Mouse (Mus musculus): ENCODE measurements at regions not wholly inside any gene's neighbourhood (a gene's known extent, or its start where the extent isn't known, plus 50 kb on each side); places are given as distances from the start of the nearest gene placed in this dataset.
A peak's percentile ranks its signal among the peaks of the same experiment; 100 is the strongest.

DNA sequence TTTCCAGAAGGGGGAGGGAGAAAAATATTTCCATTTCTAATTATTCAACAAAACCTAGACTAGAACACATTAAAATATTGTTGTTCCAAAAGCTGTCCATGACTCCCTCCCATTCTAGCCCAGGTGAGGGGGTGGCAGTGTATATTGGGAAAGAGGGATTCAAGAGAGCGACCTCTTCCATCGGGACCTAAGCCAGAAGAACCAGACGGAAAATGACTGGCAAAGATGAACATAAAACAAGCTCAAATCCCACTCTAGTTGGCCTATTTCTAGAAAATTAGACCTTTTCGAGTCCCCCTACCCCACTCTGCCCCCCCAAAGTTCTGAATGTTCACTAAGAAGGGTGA, 84.3 kb upstream of the Hsd17b12 start:
- Histone ChIP-seq H3K4me1 (ENCODE audit: control insufficient read depth, insufficient read depth, low read length) (no peaks in the 10 kb centered on the region), H3K27me3 (ENCODE audit: control insufficient read depth, insufficient read depth, low read length) (no peaks in the 10 kb centered on the region), H3K27ac (ENCODE audit: insufficient read depth, low read length) (peak overlapping the region; percentile 14; the same call in 1 of the 2 replicates), H3K4me3 (replicated peaks; ENCODE audit: insufficient read depth, low read depth, low read length) (peak overlapping the region; percentile 85)
- TF ChIP-seq CTCF (IDR thresholded peaks at IDR 0.05; ENCODE audit: borderline replicate concordance, insufficient read depth, low read depth, low read length) = no peak
- TF ChIP-seq POLR2A (IDR thresholded peaks at IDR 0.05; ENCODE audit: borderline replicate concordance, insufficient read depth, low read length) = no peak
- WGBS = under 1% methylated on average over 4 of the region's 4 CpGs
- no peak for DNase-seq

DNA sequence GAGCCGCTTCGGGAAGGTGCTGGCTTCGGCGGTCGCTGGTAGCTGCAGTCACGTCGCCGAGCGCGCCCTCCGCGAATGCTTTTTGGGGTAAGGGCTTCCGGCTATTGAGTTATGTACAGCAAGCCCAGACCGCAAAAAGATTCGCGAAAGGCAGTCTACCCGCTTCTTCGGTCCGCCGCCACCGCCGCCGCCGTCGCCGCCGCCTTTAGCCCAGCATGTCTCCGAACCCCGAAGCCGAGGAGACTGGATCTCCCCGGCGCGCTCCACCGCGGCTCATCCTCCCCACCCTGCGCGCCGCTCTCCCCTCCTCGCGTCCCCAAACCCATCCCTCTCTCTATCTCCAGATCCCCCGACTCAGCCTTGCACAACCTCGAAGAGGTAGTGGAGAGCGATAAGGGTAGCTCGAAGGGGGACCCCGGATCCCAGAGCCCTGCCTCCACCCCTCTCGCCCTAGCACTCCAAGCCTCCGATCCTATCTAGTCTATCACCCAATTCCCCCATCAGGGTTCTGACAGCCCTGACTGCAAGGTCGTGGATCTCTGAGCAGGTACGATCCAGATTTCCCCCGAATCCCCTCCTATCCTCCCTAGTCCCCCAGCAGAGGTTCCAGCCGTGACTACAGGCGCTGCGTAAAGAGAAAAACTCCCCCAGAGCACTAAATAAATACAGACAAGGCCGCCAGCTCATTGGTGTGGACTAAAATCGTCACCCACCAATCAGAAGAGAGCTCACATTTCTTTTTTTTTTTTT, 83.7 kb upstream of the Hsd17b12 start:
- Histone ChIP-seq H3K4me3 (replicated peaks; ENCODE audit: insufficient read depth, low read depth, low read length) (peak overlapping the region; percentile 96), H3K4me1 (ENCODE audit: control insufficient read depth, insufficient read depth, low read length) (no peaks in the 10 kb centered on the region), H3K27me3 (ENCODE audit: control insufficient read depth, insufficient read depth, low read length) (no peaks in the 10 kb centered on the region), H3K27ac (ENCODE audit: insufficient read depth, low read length) (peak overlapping the region; percentile 73)
- DNase-seq = peak; percentile 87 to 88
- WGBS = under 1% methylated on average over 53 of the region's 55 CpGs
- TF ChIP-seq CTCF (IDR thresholded peaks at IDR 0.05; ENCODE audit: borderline replicate concordance, insufficient read depth, low read depth, low read length) = no peak
- TF ChIP-seq POLR2A (IDR thresholded peaks at IDR 0.05; ENCODE audit: borderline replicate concordance, insufficient read depth, low read length) = peak; percentile 96; the same call in 1 of the 2 replicates

GRCm38 (mm10) chr2:94240411-94240810, 82.6 kb upstream of the Hsd17b12 start:
- DNase-seq = peak in 1 of 2 experiments; percentile 50
- Histone ChIP-seq H3K27me3 (ENCODE audit: control insufficient read depth, insufficient read depth, low read length) (no peaks in the 10 kb centered on the region), H3K27ac (ENCODE audit: insufficient read depth, low read length) (no peak overlapping the region), H3K4me1 (ENCODE audit: control insufficient read depth, insufficient read depth, low read length) (no peaks in the 10 kb centered on the region), H3K4me3 (replicated peaks; ENCODE audit: insufficient read depth, low read depth, low read length) (peak overlapping the region; percentile 96)
- TF ChIP-seq CTCF (IDR thresholded peaks at IDR 0.05; ENCODE audit: borderline replicate concordance, insufficient read depth, low read depth, low read length) (no peak), POLR2A (IDR thresholded peaks at IDR 0.05; ENCODE audit: borderline replicate concordance, insufficient read depth, low read length) (no peak)
- WGBS = 6% methylated on average over 17 of the region's 17 CpGs

DNA sequence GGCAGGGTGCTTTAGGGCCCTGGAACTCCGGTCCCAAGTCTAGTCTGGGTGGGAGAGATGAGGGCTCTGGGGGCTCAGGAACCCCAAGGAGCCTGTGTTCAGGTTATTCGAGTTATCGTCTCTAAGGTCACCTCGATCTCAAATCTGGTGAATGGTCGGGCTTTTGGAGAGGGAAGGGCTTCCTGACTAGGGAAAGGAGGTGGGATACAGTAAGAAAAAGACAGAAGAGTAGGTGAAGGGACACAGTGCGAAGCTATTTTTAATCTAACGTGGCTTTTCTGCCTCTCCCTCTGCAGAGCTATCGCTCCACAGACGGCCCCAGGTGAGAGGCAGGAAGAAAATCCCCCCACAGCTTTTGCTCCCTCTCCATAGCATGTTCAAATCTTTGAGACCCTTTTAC, 81.8 kb upstream of the Hsd17b12 start:
- no peak for DNase-seq
- no peaks in the 10 kb centered on the region for H3K4me1 ChIP-seq (ENCODE audit: control insufficient read depth, insufficient read depth, low read length)
- H3K27ac ChIP-seq (ENCODE audit: insufficient read depth, low read length) = no peak overlapping the region
- H3K4me3 ChIP-seq (replicated peaks; ENCODE audit: insufficient read depth, low read depth, low read length) = no peak overlapping the region
- 27% methylated on average over 9 of the region's 9 CpGs for WGBS
- TF ChIP-seq POLR2A (IDR thresholded peaks at IDR 0.05; ENCODE audit: borderline replicate concordance, insufficient read depth, low read length) (no peak), CTCF (IDR thresholded peaks at IDR 0.05; ENCODE audit: borderline replicate concordance, insufficient read depth, low read depth, low read length) (no peak)
- no peaks in the 10 kb centered on the region for H3K27me3 ChIP-seq (ENCODE audit: control insufficient read depth, insufficient read depth, low read length)

GRCm38 (mm10) chr2:94236479-94236878, 78.7 kb upstream of the Hsd17b12 start:
- H3K4me3 ChIP-seq (replicated peaks; ENCODE audit: insufficient read depth, low read depth, low read length) = no peak overlapping the region
- H3K27ac ChIP-seq (ENCODE audit: insufficient read depth, low read length) = no peak overlapping the region
- DNase-seq = no peak
- TF ChIP-seq CTCF (IDR thresholded peaks at IDR 0.05; ENCODE audit: borderline replicate concordance, insufficient read depth, low read depth, low read length) = no peak
- no peak for TF ChIP-seq POLR2A (IDR thresholded peaks at IDR 0.05; ENCODE audit: borderline replicate concordance, insufficient read depth, low read length)
- no peaks in the 10 kb centered on the region; the same call in 1 of the 2 replicates for H3K27me3 ChIP-seq (ENCODE audit: control insufficient read depth, insufficient read depth, low read length)
- 58% methylated on average over 3 of the region's 3 CpGs for WGBS
- H3K4me1 ChIP-seq (ENCODE audit: control insufficient read depth, insufficient read depth, low read length) = no peaks in the 10 kb centered on the region

GRCm38 (mm10) chr2:94233597-94233996, 75.8 kb upstream of the Hsd17b12 start:
- no peak for DNase-seq
- TF ChIP-seq CTCF (IDR thresholded peaks at IDR 0.05; ENCODE audit: borderline replicate concordance, insufficient read depth, low read depth, low read length) = no peak
- no peak for TF ChIP-seq POLR2A (IDR thresholded peaks at IDR 0.05; ENCODE audit: borderline replicate concordance, insufficient read depth, low read length)
- H3K27ac ChIP-seq (ENCODE audit: insufficient read depth, low read length) = no peak overlapping the region
- H3K27me3 ChIP-seq (ENCODE audit: control insufficient read depth, insufficient read depth, low read length) = no peaks in the 10 kb centered on the region; the same call in 1 of the 2 replicates
- H3K4me1 ChIP-seq (ENCODE audit: control insufficient read depth, insufficient read depth, low read length) = no peaks in the 10 kb centered on the region
- 92% methylated on average over 7 of the region's 7 CpGs for WGBS
- no peak overlapping the region for H3K4me3 ChIP-seq (replicated peaks; ENCODE audit: insufficient read depth, low read depth, low read length)

GRCm38 (mm10) chr2:94219421-94219820, 61.7 kb upstream of the Hsd17b12 start:
- no peaks in the 10 kb centered on the region for H3K4me1 ChIP-seq (ENCODE audit: control insufficient read depth, insufficient read depth, low read length)
- WGBS = 65% methylated on average over 5 of the region's 5 CpGs
- no peak overlapping the region for H3K27ac ChIP-seq (ENCODE audit: insufficient read depth, low read length)
- no peak overlapping the region for H3K4me3 ChIP-seq (replicated peaks; ENCODE audit: insufficient read depth, low read depth, low read length)
- no peak for DNase-seq
- TF ChIP-seq POLR2A (IDR thresholded peaks at IDR 0.05; ENCODE audit: borderline replicate concordance, insufficient read depth, low read length) (no peak), CTCF (IDR thresholded peaks at IDR 0.05; ENCODE audit: borderline replicate concordance, insufficient read depth, low read depth, low read length) (no peak)
- no peaks in the 10 kb centered on the region for H3K27me3 ChIP-seq (ENCODE audit: control insufficient read depth, insufficient read depth, low read length)

DNA sequence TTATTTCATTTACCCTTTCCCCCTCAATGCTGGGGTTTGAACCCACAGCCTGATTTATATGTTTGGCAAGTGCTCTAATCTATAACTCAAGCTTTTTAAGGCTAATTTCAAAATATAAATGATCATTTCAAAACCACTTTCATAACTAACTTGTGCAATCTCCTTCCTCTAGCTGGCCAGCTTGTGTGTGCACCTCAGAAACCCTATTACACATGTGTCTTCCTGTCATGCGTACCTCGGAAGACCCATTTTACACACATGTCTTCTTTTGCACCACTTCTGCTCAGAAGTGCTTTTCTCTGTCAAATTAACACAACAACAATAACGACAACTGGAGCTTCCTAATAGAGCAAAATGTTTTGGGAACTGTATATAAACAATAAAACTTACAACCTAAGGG, 59.7 kb upstream of the Hsd17b12 start:
- Histone ChIP-seq H3K27me3 (ENCODE audit: control insufficient read depth, insufficient read depth, low read length) (no peaks in the 10 kb centered on the region), H3K4me3 (replicated peaks; ENCODE audit: insufficient read depth, low read depth, low read length) (no peak overlapping the region), H3K27ac (ENCODE audit: insufficient read depth, low read length) (no peak overlapping the region), H3K4me1 (ENCODE audit: control insufficient read depth, insufficient read depth, low read length) (no peaks in the 10 kb centered on the region)
- no peak for TF ChIP-seq CTCF (IDR thresholded peaks at IDR 0.05; ENCODE audit: borderline replicate concordance, insufficient read depth, low read depth, low read length)
- TF ChIP-seq POLR2A (IDR thresholded peaks at IDR 0.05; ENCODE audit: borderline replicate concordance, insufficient read depth, low read length) = no peak
- WGBS = 93% methylated on average over 3 of the region's 3 CpGs
- no peak for DNase-seq
